Mouse (Mus musculus): Measurements from ENCODE around the gene Igbp1. TPM values are rescaled to one million over a fixed set of nuclear protein-coding genes. Genes with fewer than 3 reads are reported as not detected.

Gene Igbp1
- polyA plus RNA-seq (2014; fragmentation: Illumina TruSeq; extraction: RNeasy Lipid Tissue Mini Kit (QIAGEN cat#74804); ENCODE audit: low read depth, low replicate concordance) = 84.4 TPM

GRCm38 (mm10) chrX:100494068-100494978 is at the start of gene Igbp1:
Gene Igbp1, plus strand, starts transcription at chrX:100494291.

GRCm38 (mm10) chrX:100524471-100524870 is 30.4 kb downstream of the Igbp1 start, which contains the start of gene Dgat2l6:
Gene Dgat2l6, plus strand, starts transcription at chrX:100524838.

Other genes with a start within 250 kb of the Igbp1 start
- not detected for gene Otud6a, start 65.3 kb upstream of the Igbp1 start, polyA plus RNA-seq (2014; fragmentation: Illumina TruSeq; extraction: RNeasy Lipid Tissue Mini Kit (QIAGEN cat#74804); ENCODE audit: low read depth, low replicate concordance)
- gene Awat2, start 51.6 kb upstream of the Igbp1 start, polyA plus RNA-seq (2014; fragmentation: Illumina TruSeq; extraction: RNeasy Lipid Tissue Mini Kit (QIAGEN cat#74804); ENCODE audit: low read depth, low replicate concordance) = not detected
- gene Dgat2l6, start 30.5 kb downstream of the Igbp1 start, polyA plus RNA-seq (2014; fragmentation: Illumina TruSeq; extraction: RNeasy Lipid Tissue Mini Kit (QIAGEN cat#74804); ENCODE audit: low read depth, low replicate concordance) = not detected
- gene Awat1, start 78.0 kb downstream of the Igbp1 start, polyA plus RNA-seq (2014; fragmentation: Illumina TruSeq; extraction: RNeasy Lipid Tissue Mini Kit (QIAGEN cat#74804); ENCODE audit: low read depth, low replicate concordance) = not detected
- not detected for gene P2ry4, start 100.6 kb downstream of the Igbp1 start, polyA plus RNA-seq (2014; fragmentation: Illumina TruSeq; extraction: RNeasy Lipid Tissue Mini Kit (QIAGEN cat#74804); ENCODE audit: low read depth, low replicate concordance)
- gene Arr3, start 111.2 kb downstream of the Igbp1 start, polyA plus RNA-seq (2014; fragmentation: Illumina TruSeq; extraction: RNeasy Lipid Tissue Mini Kit (QIAGEN cat#74804); ENCODE audit: low read depth, low replicate concordance) = not detected
- gene Kif4, start 131.4 kb downstream of the Igbp1 start, polyA plus RNA-seq (2014; fragmentation: Illumina TruSeq; extraction: RNeasy Lipid Tissue Mini Kit (QIAGEN cat#74804); ENCODE audit: low read depth, low replicate concordance) = 1.9 TPM
- 73.1 TPM for gene Pdzd11, start 132.3 kb downstream of the Igbp1 start, polyA plus RNA-seq (2014; fragmentation: Illumina TruSeq; extraction: RNeasy Lipid Tissue Mini Kit (QIAGEN cat#74804); ENCODE audit: low read depth, low replicate concordance)
- not detected for gene Gdpd2, start 235.6 kb downstream of the Igbp1 start, polyA plus RNA-seq (2014; fragmentation: Illumina TruSeq; extraction: RNeasy Lipid Tissue Mini Kit (QIAGEN cat#74804); ENCODE audit: low read depth, low replicate concordance)